8 mouse cellular contexts compared by ENCODE assay signal in the genomic region with DNA sequence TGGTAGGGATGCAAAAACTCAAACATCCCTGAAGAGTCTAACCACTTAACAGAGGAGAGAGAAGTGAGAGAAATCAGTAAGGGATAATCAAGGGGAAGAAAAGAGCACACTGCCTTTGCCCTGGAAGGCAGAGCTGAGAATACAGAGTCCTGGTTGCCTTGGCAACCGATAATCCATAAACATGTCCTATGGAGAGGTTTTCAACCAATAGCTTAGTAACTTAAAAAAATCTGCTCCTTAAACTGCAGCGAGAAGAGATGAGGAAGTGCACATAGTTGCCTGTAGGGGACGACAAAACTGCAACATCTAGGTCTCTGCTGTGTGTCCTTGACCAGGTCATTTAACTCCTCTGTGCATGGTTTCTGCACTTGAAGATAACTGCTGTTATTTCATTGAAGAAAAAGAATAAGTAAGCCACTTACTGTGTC.
DNase-seq lines count a peak whose midpoint lies in the region; ATAC-seq and TF ChIP-seq lines count a peak whose summit lies in the region.

No protein-coding gene starts in this region.

- H3K27ac ChIP-seq in kidney, adult 2 months (ENCODE audit: insufficient read depth, low read depth, low read length) = no peak overlapping the region

- TF ChIP-seq CTCF in kidney, adult 2 months (conservative IDR thresholded peaks at IDR 0.05; ENCODE audit: insufficient read depth, insufficient read length, low read depth, low read length) = no peak; the same call in 1 of the 2 replicates

- H3K27me3 ChIP-seq in kidney, adult 2 months (replicated peaks; ENCODE audit: control insufficient read depth, insufficient read depth, low read length) = 0 out of 2 replicates have a peak, but pooled peaks cover 1% of the 10 kb centered on the region

- peak; percentile 10 for DNase-seq in kidney, adult 9 months
- no peak for DNase-seq in kidney, adult 2 months
- DNase-seq in ES-CJ7 (ENCODE audit: low read depth, low spot score) = peak; percentile 71
- DNase-seq in embryo, embryonic 11 days = peak; percentile 34
- no peak for DNase-seq in urinary bladder, adult 18-20 months (ENCODE audit: low spot score in 2 of 2)
- DNase-seq in right cerebral cortex, postnatal 36 days (ENCODE audit: low spot score in 2 of 2) = no peak

- 32% methylated on average over 3 of the region's 3 CpGs for WGBS in kidney, adult 2 months

- H3K4me1 ChIP-seq in kidney, adult 2 months (ENCODE audit: control insufficient read depth, insufficient read depth, low read length) = no peaks in the 10 kb centered on the region

- peak; percentile 54 for ATAC-seq in megakaryocyte progenitor cell, adult 5-6 weeks (replicated peaks; ENCODE audit: poor library complexity)
- no peak for ATAC-seq in monocyte, adult 5-6 weeks (replicated peaks; ENCODE audit: insufficient number of reproducible peaks, low FRiP score, low TSS enrichment, poor library complexity, severe bottlenecking)

- TF ChIP-seq POLR2A in kidney, adult 2 months (IDR thresholded peaks at IDR 0.05; ENCODE audit: low read depth, low read length) = no peak

- no peak overlapping the region for H3K4me3 ChIP-seq in kidney, adult 2 months (ENCODE audit: insufficient read depth, low read depth, low read length)

- H3K36me3 ChIP-seq in kidney, adult 2 months (ENCODE audit: control insufficient read depth, insufficient read depth, low read length) = no peaks in the 10 kb centered on the region

Comparison
In these comparisons a context has a peak if more than half of its experiments do, and no peak if none do; other contexts are left out.
1. DNase-seq: peak in kidney, adult 9 months (single experiment), ES-CJ7 (single experiment) and embryo, embryonic 11 days (single experiment); none in kidney, adult 2 months (single experiment), urinary bladder, adult 18-20 months (0 of 2) and right cerebral cortex, postnatal 36 days (0 of 2).